Mouse (Mus musculus) stomach, postnatal 0 days (tissue): ENCODE data around the gene St8sia6.

Source experiments
- CTCF ChIP-seq: IDR thresholded peaks from 2 replicates; pipeline ENCODE4 v1.5.1; 2016; ENCODE audit warnings: antibody characterized with exemption, low read depth, mild to moderate bottlenecking, moderate library complexity
- EP300 ChIP-seq: optimal IDR thresholded peaks from 2 replicates; pipeline ENCODE3; 2016; ENCODE audit warnings: antibody characterized with exemption

GRCm38 (mm10) chr2:13760366-13760765 lies 33.5 kb downstream of the St8sia6 start:
- no peak for TF ChIP-seq CTCF
- TF ChIP-seq EP300: no peak
